Mouse (Mus musculus) heart, embryonic 15.5 days (tissue): Measurements from ENCODE around the gene Prss36. TPM values are rescaled to one million over a fixed set of nuclear protein-coding genes. Genes with fewer than 3 reads are reported as not detected.

Experiments
- ATAC-seq: fragments of 200-750 bp; cut with Nextera tagmentation; replicated peaks from 2 replicates; pipeline ENCODE4 v1.8.0; 2017; ENCODE audit warnings: low read depth, moderate TSS enrichment; ENCODE audit not compliant: insufficient number of reproducible peaks, insufficient read depth, low FRiP score
- H3K27ac ChIP-seq: fragments of 300-500 bp; sonication (generic); 2 replicates; pipeline ENCODE4 v1.5.1; 2015; ENCODE audit warnings: mild to moderate bottlenecking, inconsistent platforms
- H3K27me3 ChIP-seq: fragments of 300-500 bp; sonication (generic); 2 replicates; pipeline ENCODE4 v1.6.1; 2015; ENCODE audit warnings: inconsistent platforms
- H3K36me3 ChIP-seq: fragments of 300-500 bp; sonication (generic); 2 replicates; pipeline ENCODE4 v1.6.1; 2015; ENCODE audit warnings: mild to moderate bottlenecking, inconsistent platforms
- H3K4me1 ChIP-seq: fragments of 300-500 bp; sonication (generic); replicated peaks from 2 replicates; pipeline ENCODE4 v1.6.1; 2015; ENCODE audit warnings: inconsistent platforms
- H3K4me2 ChIP-seq: fragments of 300-500 bp; sonication (generic); 2 replicates; pipeline ENCODE4 v1.6.1; 2015; ENCODE audit warnings: inconsistent platforms, mild to moderate bottlenecking, moderate library complexity
- H3K4me3 ChIP-seq: fragments of 300-500 bp; sonication (generic); 2 replicates; pipeline ENCODE4 v1.5.1; 2015; ENCODE audit warnings: mild to moderate bottlenecking, inconsistent platforms
- H3K9ac ChIP-seq: fragments of 300-500 bp; sonication (generic); 2 replicates; pipeline ENCODE4 v1.6.1; 2015; ENCODE audit warnings: mild to moderate bottlenecking, inconsistent platforms
- H3K9me3 ChIP-seq: fragments of 300-500 bp; sonication (generic); replicated peaks from 2 replicates; pipeline ENCODE4 v1.6.1; 2016; ENCODE audit warnings: inconsistent platforms
- WGBS: fragments of 180-500 bp; shearing (Covaris S2); methylation state at CpG from one replicate; pipeline ENCODE4 v1.1.7; 2015; ENCODE audit warnings: mixed read lengths; 5-methylcytosine and 5-hydroxymethylcytosine counted together
- polyA plus RNA-seq: library from polyadenylated mRNA; unstranded; fragments of >200 nt; fragmentation: Nextera tagmentation; extraction: Ambion mirVana; gene quantifications from 2 replicates; pipeline ENCODE4 v1.2.1, GENCODE M21; 2015

Prss36 gene
- polyA plus RNA-seq, 1 experiment from 2014 or later, result 7.9 TPM

GRCm38 (mm10) chr7:127922451-127923275 lies 23.9 kb downstream of the Prss36 start:
- Histone ChIP-seq H3K4me2 (no peak overlapping the region), H3K4me3 (no peak overlapping the region), H3K27me3 (peaks cover under 1% of the 10 kb centered on the region; the same call in 1 of the 2 replicates), H3K9ac (no peak overlapping the region), H3K9me3 (no peaks in the 10 kb centered on the region), H3K27ac (no peak overlapping the region), H3K4me1 (no peaks in the 10 kb centered on the region), H3K36me3 (peaks cover 24% of the 10 kb centered on the region; the same call in 1 of the 2 replicates)
- no peak for ATAC-seq
- WGBS, result 78% methylated on average over 6 of the region's 6 CpGs

- no peak overlapping the region for H3K4me3 ChIP-seq
- no peaks in the 10 kb centered on the region for H3K27me3 ChIP-seq
- WGBS, result 64% methylated on average over 8 of the region's 8 CpGs
- H3K9me3 ChIP-seq, result no peaks in the 10 kb centered on the region
- no peak overlapping the region for H3K27ac ChIP-seq
- no peaks in the 10 kb centered on the region for H3K4me1 ChIP-seq
- no peak for ATAC-seq
- peaks cover 33% of the 10 kb centered on the region for H3K36me3 ChIP-seq
- H3K9ac ChIP-seq, result no peak overlapping the region
- H3K4me2 ChIP-seq, result no peak overlapping the region
Observed at GRCm38 (mm10) chr7:127921516-127921915, 25.0 kb downstream of the Prss36 start.

- Histone ChIP-seq H3K36me3 (peaks cover 36% of the 10 kb centered on the region), H3K9me3 (no peaks in the 10 kb centered on the region), H3K9ac (no peak overlapping the region), H3K4me1 (no peaks in the 10 kb centered on the region), H3K27ac (no peak overlapping the region), H3K4me3 (no peak overlapping the region), H3K27me3 (no peaks in the 10 kb centered on the region), H3K4me2 (no peak overlapping the region)
- WGBS, result 75% methylated on average over 7 of the region's 7 CpGs
- no peak for ATAC-seq
Observed at GRCm38 (mm10) chr7:127919290-127919689, 27.2 kb downstream of the Prss36 start.

GRCm38 (mm10) chr7:127918203-127918602 lies 28.3 kb downstream of the Prss36 start:
- Histone ChIP-seq H3K4me2 (no peak overlapping the region), H3K9me3 (no peaks in the 10 kb centered on the region), H3K27me3 (no peaks in the 10 kb centered on the region), H3K4me3 (no peak overlapping the region), H3K9ac (no peak overlapping the region), H3K36me3 (peaks cover 31% of the 10 kb centered on the region), H3K4me1 (peaks cover 1% of the 10 kb centered on the region), H3K27ac (no peak overlapping the region)
- WGBS, result 57% methylated on average over 3 of the region's 3 CpGs
- no peak for ATAC-seq

- Histone ChIP-seq H3K4me1 (peaks cover 12% of the 10 kb centered on the region), H3K9ac (no peak overlapping the region), H3K36me3 (peaks cover 18% of the 10 kb centered on the region), H3K27ac (no peak overlapping the region), H3K9me3 (no peaks in the 10 kb centered on the region), H3K4me2 (no peak overlapping the region), H3K4me3 (no peak overlapping the region), H3K27me3 (no peaks in the 10 kb centered on the region)
- no peak for ATAC-seq
- WGBS, result 89% methylated on average over 12 of the region's 12 CpGs
Observed at GRCm38 (mm10) chr7:127915293-127915692, 31.2 kb downstream of the Prss36 start.

GRCm38 (mm10) chr7:127912938-127913337 lies 33.6 kb downstream of the Prss36 start:
- peak overlapping the region; percentile 68 for H3K4me2 ChIP-seq
- peak overlapping the region; percentile 78 for H3K9ac ChIP-seq
- no peak overlapping the region for H3K27ac ChIP-seq
- H3K4me1 ChIP-seq, result peaks cover 12% of the 10 kb centered on the region
- H3K9me3 ChIP-seq, result no peaks in the 10 kb centered on the region
- peak overlapping the region; percentile 77 for H3K4me3 ChIP-seq
- ATAC-seq, result no peak
- H3K27me3 ChIP-seq, result no peaks in the 10 kb centered on the region
- 13% methylated on average over 4 of the region's 4 CpGs for WGBS
- peaks cover 35% of the 10 kb centered on the region for H3K36me3 ChIP-seq

- peak; percentile 93 for ATAC-seq
- WGBS, result under 1% methylated on average over 40 of the region's 40 CpGs
- H3K4me3 ChIP-seq, result peak within 1 kb of the TSS; percentile 77
- H3K4me1 ChIP-seq, result peaks cover 12% of the 10 kb centered on the region
- no peaks in the 10 kb centered on the region for H3K9me3 ChIP-seq
- H3K27me3 ChIP-seq, result no peaks in the 10 kb centered on the region
- peak within 1 kb of the TSS; percentile 68 for H3K4me2 ChIP-seq
- H3K27ac ChIP-seq, result peak within 1 kb of the TSS; percentile 71
- H3K9ac ChIP-seq, result peak within 1 kb of the TSS; percentile 78
- H3K36me3 ChIP-seq, result peaks cover 36% of the 10 kb centered on the region
Observed at GRCm38 (mm10) chr7:127912190-127912871, 34.2 kb downstream of the Prss36 start, which contains the start of gene Kat8. Gene Kat8, plus strand, starts transcription at chr7:127912516.

- peaks cover 40% of the 10 kb centered on the region for H3K36me3 ChIP-seq
- no peak for ATAC-seq
Observed at GRCm38 (mm10) chr7:127908656-127909055, 37.9 kb downstream of the Prss36 start.

GRCm38 (mm10) chr7:127907939-127908338 lies 38.6 kb downstream of the Prss36 start:
- WGBS, result 94% methylated on average over 12 of the region's 12 CpGs
- Histone ChIP-seq H3K9ac (no peak overlapping the region), H3K27me3 (no peaks in the 10 kb centered on the region), H3K27ac (no peak overlapping the region), H3K4me1 (peaks cover 19% of the 10 kb centered on the region), H3K36me3 (peaks cover 40% of the 10 kb centered on the region), H3K9me3 (no peaks in the 10 kb centered on the region), H3K4me3 (no peak overlapping the region), H3K4me2 (no peak overlapping the region)
- ATAC-seq, result no peak

More at GRCm38 (mm10) chr7:127908656-127909055, 37.9 kb downstream of the Prss36 start:
- Histone ChIP-seq H3K9ac (no peak overlapping the region), H3K27me3 (no peaks in the 10 kb centered on the region), H3K4me3 (no peak overlapping the region), H3K27ac (no peak overlapping the region), H3K4me2 (no peak overlapping the region), H3K9me3 (no peaks in the 10 kb centered on the region), H3K4me1 (peaks cover 23% of the 10 kb centered on the region)
- WGBS, result 88% methylated on average over 4 of the region's 4 CpGs

GRCm38 (mm10) chr7:127903971-127904796 lies 42.3 kb downstream of the Prss36 start, which contains the start of gene Bckdk:
Gene Bckdk, plus strand, starts transcription at chr7:127904082.
- Histone ChIP-seq H3K4me1 (peaks cover 15% of the 10 kb centered on the region), H3K27me3 (no peaks in the 10 kb centered on the region), H3K27ac (peak within 1 kb of the TSS; percentile 86), H3K4me2 (peak within 1 kb of the TSS; percentile 84), H3K9ac (peak within 1 kb of the TSS; percentile 91), H3K36me3 (peaks cover 36% of the 10 kb centered on the region), H3K9me3 (no peaks in the 10 kb centered on the region), H3K4me3 (peak within 1 kb of the TSS; percentile 91)
- 6% methylated on average over 38 of the region's 38 CpGs for WGBS
- ATAC-seq, result peak; percentile 83

GRCm38 (mm10) chr7:127901772-127902171 lies 44.8 kb downstream of the Prss36 start:
- Histone ChIP-seq H3K9ac (no peak overlapping the region), H3K36me3 (peaks cover 11% of the 10 kb centered on the region), H3K4me2 (no peak overlapping the region), H3K27ac (no peak overlapping the region), H3K4me3 (no peak overlapping the region), H3K27me3 (no peaks in the 10 kb centered on the region), H3K9me3 (no peaks in the 10 kb centered on the region), H3K4me1 (peaks cover 15% of the 10 kb centered on the region)
- no peak for ATAC-seq
- WGBS, result 68% methylated on average over 2 of the region's 2 CpGs
